Mouse (Mus musculus): ENCODE measurements around the gene Gm45213. TPM values are rescaled to one million over a fixed set of nuclear protein-coding genes. Genes with fewer than 3 reads are reported as not detected.

Gene Gm45213
- total RNA-seq, 2 experiments from 2014 or later = not detected

DNA sequence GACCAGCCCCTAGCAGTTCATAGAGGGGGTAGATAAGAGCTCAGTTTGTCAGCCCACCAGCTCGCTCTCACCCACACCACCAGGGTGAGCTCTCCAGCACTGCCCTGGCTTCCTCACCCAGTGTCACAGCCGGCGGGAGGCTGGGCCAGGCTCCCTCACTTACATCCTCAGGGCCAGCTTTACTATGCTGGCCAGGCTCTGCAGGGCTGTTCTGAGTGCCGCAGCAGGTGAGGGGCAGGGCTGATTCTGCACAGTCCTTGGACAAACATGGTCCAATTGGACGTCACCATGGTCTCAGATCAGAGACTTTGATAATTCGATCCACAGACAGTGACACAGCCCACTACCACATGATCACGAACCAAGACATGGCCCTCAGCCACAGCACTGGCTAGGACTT, 48.2 kb downstream of the Gm45213 start:
- DNase-seq (ENCODE audit: extremely low spot score in 1 of 2, low spot score in 2 of 2) = no peak
- intact Hi-C loops (cut with DNase I) = no loop called here
- H3K27ac ChIP-seq = no peak overlapping the region
- TF ChIP-seq CTCF (IDR thresholded peaks at IDR 0.05) = no peak
- H3K4me3 ChIP-seq = no peak overlapping the region

DNA sequence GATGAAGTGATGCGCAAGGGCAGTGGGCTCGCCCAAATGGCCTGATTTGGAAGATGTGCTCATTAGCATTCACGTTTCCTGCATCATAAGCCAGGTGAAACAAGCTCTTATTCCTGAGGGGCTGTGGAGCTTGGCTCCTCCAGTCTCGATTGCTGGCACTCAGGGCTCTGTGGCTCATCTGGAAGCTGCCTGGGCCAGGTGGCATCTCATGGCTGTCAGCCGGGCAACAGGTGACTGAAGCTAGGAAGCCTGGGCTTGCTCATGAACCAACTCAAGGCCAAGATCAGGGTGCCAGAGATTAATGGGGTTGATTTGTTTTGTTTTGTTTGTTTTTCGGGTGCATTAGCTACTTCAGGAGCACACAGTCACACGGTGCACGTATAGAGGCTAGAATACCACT, 49.3 kb downstream of the Gm45213 start:
- H3K27ac ChIP-seq = no peak overlapping the region
- no peak overlapping the region for H3K4me3 ChIP-seq
- intact Hi-C loops (cut with DNase I) = no loop called here
- DNase-seq (ENCODE audit: extremely low spot score in 1 of 2, low spot score in 2 of 2) = no peak
- TF ChIP-seq CTCF (IDR thresholded peaks at IDR 0.05) = no peak

DNA sequence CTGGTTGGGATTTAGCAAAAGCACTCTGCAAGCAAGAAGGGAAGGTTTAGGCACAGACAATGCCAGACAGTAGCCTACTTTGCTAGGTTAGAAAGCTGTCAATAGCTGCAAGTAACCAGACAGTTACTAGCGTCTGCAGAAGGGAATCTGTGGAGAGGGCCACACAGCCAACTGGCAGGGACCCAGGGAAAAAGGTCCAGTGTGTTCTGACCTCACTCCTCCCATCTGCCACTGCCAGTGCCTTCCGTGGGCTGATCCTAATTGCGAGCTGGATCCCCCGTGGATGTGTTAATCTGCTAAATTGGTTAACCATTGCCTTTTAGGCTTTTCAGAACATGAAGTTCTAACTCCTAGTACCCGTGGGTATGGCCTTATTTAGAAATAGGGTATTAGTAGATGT, 50.7 kb downstream of the Gm45213 start:
- TF ChIP-seq CTCF (IDR thresholded peaks at IDR 0.05) = no peak
- H3K27ac ChIP-seq = no peak overlapping the region
- intact Hi-C loops (cut with DNase I) = no loop called here
- no peak overlapping the region for H3K4me3 ChIP-seq
- no peak for DNase-seq (ENCODE audit: extremely low spot score in 1 of 2, low spot score in 2 of 2)

DNA sequence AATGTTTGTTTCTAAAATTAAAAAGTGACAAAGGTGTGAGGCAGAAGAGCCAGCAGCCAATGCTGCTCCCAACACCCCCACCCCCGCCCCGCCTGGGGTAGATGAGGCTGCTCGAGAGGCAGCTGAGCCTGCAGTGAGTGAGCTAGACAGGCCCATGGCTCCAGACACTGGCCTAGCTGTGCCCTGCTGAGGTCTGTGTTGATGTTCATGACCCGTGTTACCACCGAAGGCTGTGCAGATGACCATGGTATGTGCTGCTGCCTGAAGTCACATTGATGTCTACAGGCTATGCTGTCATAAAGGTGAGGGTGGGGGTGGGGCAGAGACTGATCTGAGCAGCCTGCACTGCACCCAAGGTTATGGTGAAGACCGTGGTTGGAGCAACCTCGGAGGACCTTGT, 55.4 kb downstream of the Gm45213 start:
- H3K27ac ChIP-seq = no peak overlapping the region
- no peak overlapping the region for H3K4me3 ChIP-seq
- no peak for TF ChIP-seq CTCF (IDR thresholded peaks at IDR 0.05)
- no peak for DNase-seq (ENCODE audit: extremely low spot score in 1 of 2, low spot score in 2 of 2)
- intact Hi-C loops (cut with DNase I) = no loop called here

DNA sequence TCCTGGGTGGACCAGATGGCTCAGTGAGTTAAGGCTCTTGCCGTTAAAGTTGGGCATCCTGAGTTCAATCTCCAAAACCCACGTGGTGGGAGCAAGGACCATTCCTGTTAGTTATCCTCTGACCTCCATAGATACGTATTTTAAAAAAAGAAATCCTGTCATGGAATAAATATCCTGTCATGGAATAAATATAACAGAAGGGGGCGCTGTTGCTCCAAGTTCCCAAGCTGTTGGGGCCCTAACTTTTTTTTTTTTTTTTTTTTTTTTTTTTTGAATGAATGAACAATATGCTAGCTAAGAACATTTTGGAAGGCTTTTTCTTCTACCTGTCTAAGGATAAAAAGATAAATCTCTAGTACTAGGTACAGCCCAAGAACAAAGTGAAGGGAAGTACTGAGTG, 58.5 kb downstream of the Gm45213 start:
- TF ChIP-seq CTCF (IDR thresholded peaks at IDR 0.05) = peak; percentile 78
- intact Hi-C loops (cut with DNase I) = loop anchor here (1.0 to 5.0 kb wide), 3 partner anchors 198 to 560 kb away; partner anchors contain the start of gene Lrrk1
- DNase-seq (ENCODE audit: extremely low spot score in 1 of 2, low spot score in 2 of 2) = no peak
- Histone ChIP-seq H3K27ac (no peak overlapping the region), H3K4me3 (no peak overlapping the region)

DNA sequence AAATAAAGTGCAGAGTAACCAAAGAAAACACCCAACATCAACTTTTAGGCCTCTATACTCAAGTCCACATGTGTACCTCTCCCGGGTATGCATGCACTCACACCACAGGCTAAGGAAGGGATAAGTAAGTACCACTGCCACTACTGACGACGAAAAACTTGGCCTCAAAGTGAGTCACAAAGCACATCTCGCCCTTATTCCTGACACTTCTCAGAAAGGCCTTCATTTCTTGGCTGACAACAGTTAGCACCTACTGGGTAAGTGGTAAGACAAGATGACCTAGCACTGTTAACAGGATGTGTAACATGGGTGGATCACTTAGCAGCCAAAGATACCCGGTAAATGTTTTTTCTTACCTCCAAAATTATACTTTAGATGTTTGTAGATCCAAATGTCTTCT, 61.1 kb downstream of the Gm45213 start:
- H3K27ac ChIP-seq = no peak overlapping the region
- intact Hi-C loops (cut with DNase I) = loop anchor here (5.0 kb wide), 1 partner anchor 558 kb away; no protein-coding TSS in a partner anchor
- DNase-seq (ENCODE audit: extremely low spot score in 1 of 2, low spot score in 2 of 2) = no peak
- no peak for TF ChIP-seq CTCF (IDR thresholded peaks at IDR 0.05)
- H3K4me3 ChIP-seq = no peak overlapping the region

DNA sequence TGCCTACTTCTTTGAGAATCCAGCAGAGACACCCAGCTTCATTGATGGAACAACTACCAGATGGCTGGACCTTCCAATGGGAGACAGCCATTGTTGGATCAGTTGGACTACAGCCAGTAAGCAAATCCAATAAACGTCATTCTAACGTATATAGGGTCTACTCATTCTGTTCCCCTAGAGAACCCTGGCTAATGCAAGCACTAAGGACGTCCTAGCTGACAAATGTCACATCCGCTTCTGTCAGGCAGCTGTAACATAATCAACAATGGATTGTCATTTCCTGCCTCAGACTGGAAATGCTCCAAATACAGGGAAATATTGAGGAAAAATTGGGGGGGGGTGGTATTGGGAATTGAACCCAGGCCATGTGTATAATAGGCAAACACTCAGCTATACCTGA, 62.4 kb downstream of the Gm45213 start:
- DNase-seq (ENCODE audit: extremely low spot score in 1 of 2, low spot score in 2 of 2) = no peak
- TF ChIP-seq CTCF (IDR thresholded peaks at IDR 0.05) = no peak
- Histone ChIP-seq H3K27ac (no peak overlapping the region), H3K4me3 (no peak overlapping the region)
- intact Hi-C loops (cut with DNase I) = no loop called here

DNA sequence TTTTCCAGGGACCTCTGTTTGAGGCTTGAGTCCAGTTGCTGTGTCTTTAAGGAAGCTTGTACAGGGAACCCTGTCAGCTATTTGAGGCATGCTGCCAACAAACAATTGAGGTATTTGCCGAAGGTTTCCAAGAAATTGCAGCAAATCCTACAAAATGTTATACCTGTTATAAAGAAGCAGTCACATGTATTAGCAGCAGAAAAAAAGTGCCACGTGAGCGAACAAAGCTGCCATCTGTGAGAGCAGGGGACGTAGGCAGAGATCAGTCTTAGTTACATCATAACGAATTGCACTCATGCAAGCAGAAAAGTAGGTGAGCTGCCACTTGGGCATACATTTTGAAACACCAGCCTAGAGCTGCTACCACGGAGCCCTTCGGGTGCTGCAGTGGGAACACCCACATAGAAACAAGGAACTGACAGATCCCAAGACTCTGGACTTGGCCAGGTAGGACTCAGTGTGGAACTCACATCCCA, 63.2 kb downstream of the Gm45213 start:
- intact Hi-C loops (cut with DNase I) = no loop called here
- Histone ChIP-seq H3K4me3 (no peak overlapping the region), H3K27ac (no peak overlapping the region)
- no peak for TF ChIP-seq CTCF (IDR thresholded peaks at IDR 0.05)
- no peak for DNase-seq (ENCODE audit: extremely low spot score in 1 of 2, low spot score in 2 of 2)

DNA sequence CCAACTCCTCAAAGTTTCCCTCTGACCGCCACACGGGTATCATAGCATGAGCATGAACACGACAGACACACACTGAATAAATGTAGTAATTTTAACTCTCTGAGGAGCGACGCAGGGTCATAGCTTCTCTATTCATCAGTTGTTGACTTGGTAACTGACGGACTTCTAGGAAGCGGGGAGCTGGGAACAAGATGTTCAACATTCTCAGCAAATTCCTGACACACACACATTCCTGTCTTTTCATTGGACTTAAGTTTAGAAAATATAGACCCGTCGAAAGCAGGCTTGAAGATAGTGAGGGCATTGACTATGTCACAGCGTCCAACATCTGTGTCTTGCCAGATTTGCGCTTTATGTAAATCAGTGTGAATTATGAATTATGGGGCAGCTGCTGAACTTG, 63.8 kb downstream of the Gm45213 start:
- DNase-seq (ENCODE audit: extremely low spot score in 1 of 2, low spot score in 2 of 2) = no peak
- Histone ChIP-seq H3K4me3 (no peak overlapping the region), H3K27ac (no peak overlapping the region)
- intact Hi-C loops (cut with DNase I) = no loop called here
- TF ChIP-seq CTCF (IDR thresholded peaks at IDR 0.05) = no peak

DNA sequence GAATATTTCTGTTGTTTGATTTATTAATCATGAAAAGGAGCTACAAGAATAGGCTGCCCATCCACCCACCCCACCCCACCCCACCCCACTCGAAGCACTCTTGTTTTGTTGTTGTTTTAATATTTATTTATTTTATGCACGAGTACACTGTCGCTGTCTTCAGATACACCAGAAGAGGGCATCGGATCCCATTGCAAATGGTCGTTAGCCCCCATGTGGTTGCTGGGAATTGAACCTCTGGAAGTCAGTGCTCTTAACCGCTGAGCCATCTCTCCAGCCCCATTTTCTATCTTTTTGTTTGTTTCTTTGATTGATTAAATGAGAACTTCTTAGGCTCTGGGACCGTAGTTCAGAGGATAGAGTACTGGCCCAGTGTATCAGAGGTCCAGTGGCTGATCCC, 64.5 kb downstream of the Gm45213 start:
- intact Hi-C loops (cut with DNase I) = loop anchor here (2.0 kb wide), 1 partner anchor 141 kb away; no protein-coding TSS in a partner anchor
- DNase-seq (ENCODE audit: extremely low spot score in 1 of 2, low spot score in 2 of 2) = no peak
- H3K4me3 ChIP-seq = no peak overlapping the region
- TF ChIP-seq CTCF (IDR thresholded peaks at IDR 0.05) = peak; percentile 37
- H3K27ac ChIP-seq = no peak overlapping the region

DNA sequence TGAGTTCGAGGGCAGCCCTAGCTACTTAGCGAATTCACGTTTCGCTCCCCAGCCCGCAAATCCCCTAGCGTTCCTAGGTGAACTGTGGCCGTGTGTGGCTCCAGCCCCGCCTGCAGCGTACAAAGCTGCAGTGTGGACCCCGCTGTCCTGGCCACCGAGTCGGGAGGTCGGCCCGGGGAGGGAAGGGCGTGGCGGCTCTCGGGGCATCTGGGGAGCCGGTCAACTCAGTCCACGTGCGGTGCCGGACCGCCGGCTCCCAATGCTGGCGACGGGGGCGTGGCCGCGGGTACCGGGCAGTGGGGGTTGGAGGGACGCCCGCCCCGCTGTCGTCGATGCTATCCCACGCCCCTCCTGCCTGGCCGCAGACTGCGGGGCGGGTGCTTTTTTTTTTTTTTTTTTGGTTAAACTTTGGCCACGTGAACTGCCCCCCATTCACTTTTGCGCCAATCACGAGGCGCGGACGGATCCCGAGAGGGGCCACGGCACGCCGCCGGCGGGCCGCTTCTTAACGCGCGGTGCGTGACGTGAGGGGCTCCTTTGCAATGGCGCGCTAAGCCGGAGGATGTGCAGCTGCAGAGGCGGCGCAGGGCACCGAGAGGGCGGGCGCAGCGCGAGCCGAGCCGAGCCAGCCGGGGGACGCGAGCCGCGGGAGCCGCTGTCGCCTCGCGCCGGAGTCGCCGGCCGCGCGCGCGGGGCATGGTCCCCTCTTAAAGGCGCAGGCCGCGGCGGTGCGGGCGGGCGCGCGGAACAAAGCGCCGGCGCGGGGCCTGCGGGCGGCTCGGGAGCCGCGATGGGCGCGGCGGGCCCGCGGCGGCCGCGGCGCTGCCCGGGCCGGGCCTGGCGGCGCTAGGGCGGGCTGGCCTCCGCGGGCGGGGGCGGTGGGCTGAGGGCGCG, 65.8 kb downstream of the Gm45213 start, which contains the start of gene Chsy1:
Gene Chsy1 (plus strand): TSS at position 555 of the 894 bp plus-strand sequence.
- intact Hi-C loops (cut with DNase I) = loop anchor here (2.0 kb wide), 1 partner anchor 140 kb away; no protein-coding TSS in a partner anchor
- TF ChIP-seq CTCF (IDR thresholded peaks at IDR 0.05) = no peak; the same call in 1 of the 2 replicates
- DNase-seq (ENCODE audit: extremely low spot score in 1 of 2, low spot score in 2 of 2) = peak; percentile 92 to 94
- Histone ChIP-seq H3K4me3 (peak within 1 kb of the TSS; percentile 69), H3K27ac (peak within 1 kb of the TSS; percentile 79)

DNA sequence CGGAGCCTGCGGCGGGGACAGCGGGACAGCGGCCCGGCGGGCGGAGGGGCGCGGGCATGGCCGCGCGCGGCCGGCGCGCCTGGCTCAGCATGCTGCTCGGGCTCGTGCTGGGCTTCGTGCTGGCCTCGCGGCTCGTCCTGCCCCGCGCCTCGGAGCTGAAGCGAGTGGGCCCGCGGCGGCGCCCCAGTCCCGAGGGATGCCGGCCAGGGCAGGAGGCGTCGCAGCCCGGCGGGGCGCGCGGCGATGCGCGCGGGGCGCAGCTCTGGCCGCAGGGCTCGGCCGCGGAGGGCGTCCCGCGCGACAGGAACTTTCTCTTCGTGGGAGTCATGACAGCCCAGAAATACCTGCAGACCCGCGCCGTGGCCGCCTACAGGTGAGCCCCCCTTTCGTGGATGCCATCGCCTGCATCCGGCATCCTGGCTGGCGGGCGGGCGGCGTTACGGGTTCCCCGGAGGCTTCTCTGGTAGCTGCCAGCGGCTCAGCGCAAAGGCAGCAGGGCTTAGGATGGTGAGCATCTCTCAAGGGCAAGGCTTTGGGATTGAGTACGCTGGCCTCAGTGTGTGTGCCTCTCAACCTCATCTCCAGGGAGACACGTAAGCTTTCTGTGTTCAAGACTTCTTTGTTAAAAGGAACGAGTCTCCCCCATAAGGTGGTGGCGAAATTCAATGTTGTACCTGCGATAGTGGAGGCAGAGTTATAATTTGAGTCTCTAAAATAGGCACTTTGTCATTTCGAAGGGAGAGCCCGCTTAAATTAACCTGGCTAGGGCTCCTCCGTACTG, 66.6 kb downstream of the Gm45213 start:
- H3K4me3 ChIP-seq = peak overlapping the region; percentile 68
- TF ChIP-seq CTCF (IDR thresholded peaks at IDR 0.05) = no peak
- peak; percentile 39 to 49 for DNase-seq (ENCODE audit: extremely low spot score in 1 of 2, low spot score in 2 of 2)
- intact Hi-C loops (cut with DNase I) = loop anchor here (2.0 to 5.0 kb wide), 2 partner anchors 62 to 139 kb away; no protein-coding TSS in a partner anchor
- H3K27ac ChIP-seq = peak overlapping the region; percentile 79

Data from left cerebral cortex, adult 2 months (tissue).